Comparison of ENCODE assay signal across 8 mouse cellular contexts in the genomic region with DNA sequence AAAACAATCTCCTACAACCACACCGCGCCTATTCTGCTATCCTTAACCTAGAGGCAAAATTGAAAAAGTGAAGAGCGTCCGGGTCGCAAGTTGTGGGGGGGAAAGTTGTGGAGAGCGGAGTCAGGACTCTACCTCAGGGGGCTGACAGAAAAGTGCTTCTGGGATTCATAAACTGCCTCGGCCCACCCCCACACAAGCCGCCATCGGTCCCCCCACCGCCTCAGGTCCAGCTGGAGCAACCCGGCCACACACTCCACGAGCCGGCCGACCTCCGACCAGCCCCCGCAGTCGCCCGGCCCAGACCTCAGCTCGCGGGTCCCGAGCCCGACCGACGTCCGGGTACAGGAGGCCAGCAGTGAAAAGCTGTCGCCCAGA. TPM values are rescaled to one million over a fixed set of nuclear protein-coding genes. Genes with fewer than 3 reads are reported as not detected.
DNase-seq lines count a peak whose midpoint lies in the region; ATAC-seq lines count a peak whose summit lies in the region.

No protein-coding gene starts in this region.

- H3K27ac ChIP-seq in kidney, embryonic 14.5 days (ENCODE audit: low read depth, low read length): peak overlapping the region; percentile 65; the same call in 1 of the 2 replicates
- peak overlapping the region; percentile 96 for H3K27ac ChIP-seq in hindbrain, embryonic 14.5 days
- peak overlapping the region; percentile 76 for H3K27ac ChIP-seq in midbrain, embryonic 15.5 days

- peak; percentile 76 for ATAC-seq in kidney, embryonic 14.5 days (ENCODE audit: low FRiP score, low TSS enrichment)
- ATAC-seq in hindbrain, embryonic 14.5 days (ENCODE audit: low FRiP score): peak; percentile 69; the same call in 1 of the 2 replicates
- peak; percentile 77 for ATAC-seq in midbrain, embryonic 15.5 days (replicated peaks)

- H3K27me3 ChIP-seq in kidney, embryonic 14.5 days (ENCODE audit: control insufficient read depth, insufficient read depth, low read length): no peaks in the 10 kb centered on the region
- H3K27me3 ChIP-seq in hindbrain, embryonic 14.5 days (ENCODE audit: control insufficient read depth, insufficient read depth, low read length): no peaks in the 10 kb centered on the region
- H3K27me3 ChIP-seq in midbrain, embryonic 15.5 days (replicated peaks): no peaks in the 10 kb centered on the region

- H3K9ac ChIP-seq in kidney, embryonic 14.5 days (ENCODE audit: low read depth, low read length): peak overlapping the region; percentile 79
- H3K9ac ChIP-seq in hindbrain, embryonic 14.5 days: peak overlapping the region; percentile 76
- peak overlapping the region; percentile 69 for H3K9ac ChIP-seq in midbrain, embryonic 15.5 days

- no peak for DNase-seq in kidney, adult 11 months
- DNase-seq in c-Kit-negative CD71-positive TER-119-positive erythroid progenitor cells, embryonic 14.5 days (ENCODE audit: low read depth, low spot score): peak; percentile 16
- peak; percentile 33 for DNase-seq in hindbrain, embryonic 14.5 days (ENCODE audit: low spot score)
- DNase-seq in right cerebral cortex, postnatal 36 days (ENCODE audit: low spot score in 2 of 2): no peak
- no peak for DNase-seq in spleen, postnatal 4 days (ENCODE audit: low spot score in 2 of 2)
- no peak for DNase-seq in right cerebral cortex, postnatal 4 days

- H3K4me3 ChIP-seq in kidney, embryonic 14.5 days (ENCODE audit: low read length): peak overlapping the region; percentile 89
- peak overlapping the region; percentile 84 for H3K4me3 ChIP-seq in hindbrain, embryonic 14.5 days (replicated peaks; ENCODE audit: low read length)
- peak overlapping the region; percentile 69 for H3K4me3 ChIP-seq in midbrain, embryonic 15.5 days

- H3K4me1 ChIP-seq in kidney, embryonic 14.5 days (ENCODE audit: control insufficient read depth, insufficient read depth, low read length): peaks cover 4% of the 10 kb centered on the region; the same call in 1 of the 2 replicates
- H3K4me1 ChIP-seq in hindbrain, embryonic 14.5 days (replicated peaks; ENCODE audit: control insufficient read depth, insufficient read depth, low read length): peaks cover 18% of the 10 kb centered on the region
- H3K4me1 ChIP-seq in midbrain, embryonic 15.5 days: peaks cover 23% of the 10 kb centered on the region

- peaks cover 2% of the 10 kb centered on the region; the same call in 1 of the 2 replicates for H3K36me3 ChIP-seq in kidney, embryonic 14.5 days (ENCODE audit: control insufficient read depth, insufficient read depth, low read length)
- H3K36me3 ChIP-seq in hindbrain, embryonic 14.5 days (replicated peaks; ENCODE audit: control insufficient read depth, insufficient read depth): peaks cover under 1% of the 10 kb centered on the region; the same call in 1 of the 2 replicates
- no peaks in the 10 kb centered on the region for H3K36me3 ChIP-seq in midbrain, embryonic 15.5 days (replicated peaks)

- WGBS in kidney, embryonic 14.5 days: under 1% methylated on average over 26 of the region's 26 CpGs
- 2% methylated on average over 25 of the region's 26 CpGs for WGBS in hindbrain, embryonic 14.5 days
- whole genome bisulfite sequencing in midbrain, embryonic 15.5 days: under 1% methylated on average over 26 of the region's 26 CpGs

- no peaks in the 10 kb centered on the region for H3K9me3 ChIP-seq in kidney, embryonic 14.5 days (ENCODE audit: control insufficient read depth, low read length)
- no peaks in the 10 kb centered on the region for H3K9me3 ChIP-seq in hindbrain, embryonic 14.5 days (ENCODE audit: control insufficient read depth, low read length)
- H3K9me3 ChIP-seq in midbrain, embryonic 15.5 days: no peaks in the 10 kb centered on the region

- H3K4me2 ChIP-seq in kidney, embryonic 14.5 days (replicated peaks; ENCODE audit: low read depth, low read length): peak overlapping the region; percentile 49
- H3K4me2 ChIP-seq in hindbrain, embryonic 14.5 days (replicated peaks): peak overlapping the region; percentile 55
- H3K4me2 ChIP-seq in midbrain, embryonic 15.5 days: peak overlapping the region; percentile 72

RNA-seq across cellular contexts. Expression of gene Swt1, which starts 0.4 kb away (rescaled TPM):
- polyA plus RNA-seq in kidney, embryonic 14.5 days (2014; fragmentation: Nextera tagmentation; extraction: Ambion mirVana): 27.6 and 27.9 TPM in 2 replicates
- polyA plus RNA-seq in hindbrain, embryonic 14.5 days (2014; fragmentation: Nextera tagmentation; extraction: Ambion mirVana): 15.1 and 20.2 TPM in 2 replicates
- polyA plus RNA-seq in midbrain, embryonic 15.5 days (2015; fragmentation: Nextera tagmentation; extraction: Ambion mirVana): 13.0 and 13.9 TPM in 2 replicates

RNA-seq across cellular contexts. Expression of gene Trmt1l, which starts 0.5 kb away (rescaled TPM):
- 41.7 and 48.0 TPM in 2 replicates for polyA plus RNA-seq in kidney, embryonic 14.5 days (2014; fragmentation: Nextera tagmentation; extraction: Ambion mirVana)
- polyA plus RNA-seq in hindbrain, embryonic 14.5 days (2014; fragmentation: Nextera tagmentation; extraction: Ambion mirVana): 41.6 and 44.0 TPM in 2 replicates
- polyA plus RNA-seq in midbrain, embryonic 15.5 days (2015; fragmentation: Nextera tagmentation; extraction: Ambion mirVana): 46.6 and 48.3 TPM in 2 replicates

Comparison
In these comparisons a context has a peak if more than half of its experiments do, and no peak if none do; other contexts are left out.
1. DNase-seq: peak in c-Kit-negative CD71-positive TER-119-positive erythroid progenitor cells, embryonic 14.5 days (single experiment) and hindbrain, embryonic 14.5 days (single experiment); none in kidney, adult 11 months (single experiment), right cerebral cortex, postnatal 36 days (0 of 2), spleen, postnatal 4 days (0 of 2) and right cerebral cortex, postnatal 4 days (single experiment).
2. Peak in every context shown above with its lines, with median percentiles within 50 percentile points of each other: ATAC-seq, H3K27ac ChIP-seq, H3K4me2 ChIP-seq, H3K4me3 ChIP-seq and H3K9ac ChIP-seq.